Mouse (Mus musculus): ENCODE results near the gene Slc6a2. TPM values are rescaled to one million over a fixed set of nuclear protein-coding genes. Genes with fewer than 3 reads are reported as not detected.

Gene Slc6a2
- polyA plus RNA-seq, 1 experiment: 0.09 TPM

- no peak overlapping the region for H3K27ac ChIP-seq (ENCODE audit: insufficient read depth, low read length)
- no peak overlapping the region for H3K4me3 ChIP-seq (ENCODE audit: insufficient read depth, low read length)
- no peaks in the 10 kb centered on the region for H3K4me1 ChIP-seq (ENCODE audit: control insufficient read depth, insufficient read depth, low read length)
- TF ChIP-seq CTCF (IDR thresholded peaks at IDR 0.05; ENCODE audit: borderline replicate concordance, insufficient read depth, low read length): peak; percentile 32; the same call in 1 of the 2 replicates
- TF ChIP-seq POLR2A (IDR thresholded peaks at IDR 0.05; ENCODE audit: low read depth, low read length): no peak
These were observed 52.3 kb downstream of the Slc6a2 start for GRCm38 (mm10) chr8:93012226-93012625.

- Histone ChIP-seq H3K4me1 (ENCODE audit: control insufficient read depth, insufficient read depth, low read length) (no peaks in the 10 kb centered on the region), H3K4me3 (ENCODE audit: insufficient read depth, low read length) (no peak overlapping the region), H3K27ac (ENCODE audit: insufficient read depth, low read length) (no peak overlapping the region)
- no peak for TF ChIP-seq POLR2A (IDR thresholded peaks at IDR 0.05; ENCODE audit: low read depth, low read length)
- no peak for TF ChIP-seq CTCF (IDR thresholded peaks at IDR 0.05; ENCODE audit: borderline replicate concordance, insufficient read depth, low read length)
These were observed 54.4 kb downstream of the Slc6a2 start for GRCm38 (mm10) chr8:93014300-93014699.

GRCm38 (mm10) chr8:93021738-93022137 lies 61.9 kb downstream of the Slc6a2 start:
- no peak overlapping the region for H3K27ac ChIP-seq (ENCODE audit: insufficient read depth, low read length)
- TF ChIP-seq CTCF (IDR thresholded peaks at IDR 0.05; ENCODE audit: borderline replicate concordance, insufficient read depth, low read length) (no peak), POLR2A (IDR thresholded peaks at IDR 0.05; ENCODE audit: low read depth, low read length) (no peak)
- H3K4me3 ChIP-seq (ENCODE audit: insufficient read depth, low read length): no peak overlapping the region
- H3K4me1 ChIP-seq (ENCODE audit: control insufficient read depth, insufficient read depth, low read length): no peaks in the 10 kb centered on the region

- H3K4me3 ChIP-seq (ENCODE audit: insufficient read depth, low read length): no peak overlapping the region
- no peak overlapping the region for H3K27ac ChIP-seq (ENCODE audit: insufficient read depth, low read length)
- no peaks in the 10 kb centered on the region; the same call in 1 of the 2 replicates for H3K4me1 ChIP-seq (ENCODE audit: control insufficient read depth, insufficient read depth, low read length)
- TF ChIP-seq POLR2A (IDR thresholded peaks at IDR 0.05; ENCODE audit: low read depth, low read length) (no peak), CTCF (IDR thresholded peaks at IDR 0.05; ENCODE audit: borderline replicate concordance, insufficient read depth, low read length) (no peak)
These were observed 70.8 kb downstream of the Slc6a2 start for GRCm38 (mm10) chr8:93030664-93031063.

GRCm38 (mm10) chr8:93038831-93039230 lies 79.0 kb downstream of the Slc6a2 start:
- TF ChIP-seq POLR2A (IDR thresholded peaks at IDR 0.05; ENCODE audit: low read depth, low read length): no peak
- no peak for TF ChIP-seq CTCF (IDR thresholded peaks at IDR 0.05; ENCODE audit: borderline replicate concordance, insufficient read depth, low read length)
- Histone ChIP-seq H3K4me1 (ENCODE audit: control insufficient read depth, insufficient read depth, low read length) (no peaks in the 10 kb centered on the region; the same call in none of the 2 replicates), H3K4me3 (ENCODE audit: insufficient read depth, low read length) (no peak overlapping the region), H3K27ac (ENCODE audit: insufficient read depth, low read length) (no peak overlapping the region)

- H3K4me1 ChIP-seq (ENCODE audit: control insufficient read depth, insufficient read depth, low read length): no peaks in the 10 kb centered on the region; the same call in none of the 2 replicates
- TF ChIP-seq CTCF (IDR thresholded peaks at IDR 0.05; ENCODE audit: borderline replicate concordance, insufficient read depth, low read length): no peak
- no peak for TF ChIP-seq POLR2A (IDR thresholded peaks at IDR 0.05; ENCODE audit: low read depth, low read length)
- peak overlapping the region; percentile 82 for H3K27ac ChIP-seq (ENCODE audit: insufficient read depth, low read length)
- no peak overlapping the region for H3K4me3 ChIP-seq (ENCODE audit: insufficient read depth, low read length)
These were observed 80.4 kb downstream of the Slc6a2 start for GRCm38 (mm10) chr8:93040256-93040655.

GRCm38 (mm10) chr8:93040776-93041567 lies 81.1 kb downstream of the Slc6a2 start:
- no peak overlapping the region for H3K4me3 ChIP-seq (ENCODE audit: insufficient read depth, low read length)
- no peaks in the 10 kb centered on the region; the same call in none of the 2 replicates for H3K4me1 ChIP-seq (ENCODE audit: control insufficient read depth, insufficient read depth, low read length)
- TF ChIP-seq POLR2A (IDR thresholded peaks at IDR 0.05; ENCODE audit: low read depth, low read length): no peak
- no peak for TF ChIP-seq CTCF (IDR thresholded peaks at IDR 0.05; ENCODE audit: borderline replicate concordance, insufficient read depth, low read length)
- H3K27ac ChIP-seq (ENCODE audit: insufficient read depth, low read length): peak overlapping the region; percentile 82

GRCm38 (mm10) chr8:93043083-93043482 lies 83.2 kb downstream of the Slc6a2 start:
- H3K4me1 ChIP-seq (ENCODE audit: control insufficient read depth, insufficient read depth, low read length): no peaks in the 10 kb centered on the region; the same call in none of the 2 replicates
- no peak overlapping the region for H3K27ac ChIP-seq (ENCODE audit: insufficient read depth, low read length)
- H3K4me3 ChIP-seq (ENCODE audit: insufficient read depth, low read length): no peak overlapping the region
- TF ChIP-seq POLR2A (IDR thresholded peaks at IDR 0.05; ENCODE audit: low read depth, low read length) (no peak), CTCF (IDR thresholded peaks at IDR 0.05; ENCODE audit: borderline replicate concordance, insufficient read depth, low read length) (no peak)

GRCm38 (mm10) chr8:93048092-93048491 lies 88.2 kb downstream of the Slc6a2 start, which contains the start of gene Ces1a:
Gene Ces1a, minus strand, starts transcription at chr8:93048192.
- Histone ChIP-seq H3K4me1 (ENCODE audit: control insufficient read depth, insufficient read depth, low read length) (no peaks in the 10 kb centered on the region), H3K27ac (ENCODE audit: insufficient read depth, low read length) (no peak within 1 kb of the TSS), H3K4me3 (ENCODE audit: insufficient read depth, low read length) (no peak within 1 kb of the TSS)
- TF ChIP-seq POLR2A (IDR thresholded peaks at IDR 0.05; ENCODE audit: low read depth, low read length): no peak
- TF ChIP-seq CTCF (IDR thresholded peaks at IDR 0.05; ENCODE audit: borderline replicate concordance, insufficient read depth, low read length): no peak

Measured in embryonic fibroblast, embryonic 13.5 days (primary cell).